ENCODE assay signal across 22 mouse cellular contexts in the genomic region with DNA sequence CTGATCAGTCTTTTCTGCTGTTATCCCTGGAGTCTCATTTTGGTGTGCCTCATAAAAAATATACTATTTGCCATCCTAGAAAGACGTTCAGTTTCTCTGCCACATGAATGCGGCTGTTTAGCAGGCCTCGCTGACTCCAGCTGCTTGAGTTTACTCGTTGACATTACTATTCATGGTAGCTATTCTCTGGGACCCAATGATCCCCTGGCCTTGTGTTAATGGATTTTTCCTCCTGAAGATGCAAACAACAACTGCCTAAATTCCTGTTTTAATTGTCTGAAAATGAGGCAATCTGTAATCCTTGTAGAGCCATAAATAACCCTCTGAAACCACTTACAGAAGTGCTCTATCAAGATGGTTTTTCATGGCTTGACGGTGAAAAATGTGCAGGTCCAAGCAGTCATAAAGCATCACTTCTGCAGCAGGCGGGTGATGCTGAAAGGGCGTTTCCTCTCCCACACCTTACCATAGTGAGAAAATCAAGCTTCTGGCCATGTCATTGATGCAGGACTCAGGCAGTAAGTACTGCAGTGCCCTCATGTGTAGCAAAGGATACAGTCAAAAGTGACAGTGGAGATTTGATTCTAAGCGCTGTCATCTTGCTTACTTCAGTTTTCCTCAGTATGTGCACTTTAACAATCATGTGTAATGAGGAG.
DNase-seq lines count a peak whose midpoint lies in the region; ATAC-seq lines count a peak whose summit lies in the region.
"Had no signal": no experiment of that assay in that cellular context is flagged by ENCODE, and none has a peak within 500 bp of the region (broad histone marks: within the 10 kb centered on the region; RNA-seq: fewer than 3 reads in every experiment).

No protein-coding gene starts in this region.

- no peak for ATAC-seq in midbrain, embryonic 14.5 days (ENCODE audit: low FRiP score, low TSS enrichment)
- peak; percentile 58; the same call in 1 of the 2 replicates for ATAC-seq in hindbrain, embryonic 16.5 days
- peak; percentile 73; the same call in 1 of the 2 replicates for ATAC-seq in neural tube, embryonic 15.5 days (ENCODE audit: low FRiP score)
- ATAC-seq: activated CD4-positive, CD25-positive, alpha-beta regulatory T cell, adult 4 months; forebrain, embryonic 16.5 days; liver, postnatal 0 days had no signal

- H3K4me3 ChIP-seq in midbrain, embryonic 14.5 days (replicated peaks; ENCODE audit: low read depth, low read length): no peak overlapping the region
- H3K4me3 ChIP-seq in midbrain, embryonic 10.5 days: no peak overlapping the region
- H3K4me3 ChIP-seq in hindbrain, embryonic 16.5 days (ENCODE audit: low read length): no peak overlapping the region
- H3K4me3 ChIP-seq in neural tube, embryonic 15.5 days (replicated peaks): no peak overlapping the region
- H3K4me3 ChIP-seq: embryonic facial prominence, embryonic 10.5 days; gastrocnemius, adult 2 months; kidney, embryonic 15.5 days; limb, embryonic 12.5 days; stomach, embryonic 15.5 days had no signal

- no peak overlapping the region for H3K9ac ChIP-seq in midbrain, embryonic 14.5 days (replicated peaks; ENCODE audit: low read length)
- no peak overlapping the region for H3K9ac ChIP-seq in hindbrain, embryonic 16.5 days (ENCODE audit: low read depth, low read length)
- no peak overlapping the region for H3K9ac ChIP-seq in neural tube, embryonic 15.5 days (replicated peaks)
- H3K9ac ChIP-seq: kidney, embryonic 15.5 days; limb, embryonic 12.5 days; liver, postnatal 0 days; stomach, embryonic 15.5 days had no signal

- no peaks in the 10 kb centered on the region for H3K27me3 ChIP-seq in midbrain, embryonic 14.5 days (ENCODE audit: control insufficient read depth, insufficient read depth, low read length)
- no peaks in the 10 kb centered on the region for H3K27me3 ChIP-seq in midbrain, embryonic 10.5 days (ENCODE audit: low read depth, poor library complexity, severe bottlenecking)
- H3K27me3 ChIP-seq in hindbrain, embryonic 16.5 days (replicated peaks; ENCODE audit: control insufficient read depth, insufficient read depth, low read length): no peaks in the 10 kb centered on the region
- H3K27me3 ChIP-seq in neural tube, embryonic 15.5 days (replicated peaks): no peaks in the 10 kb centered on the region
- H3K27me3 ChIP-seq: kidney, embryonic 15.5 days; limb, embryonic 12.5 days; stomach, embryonic 15.5 days had no signal

- no peaks in the 10 kb centered on the region for H3K9me3 ChIP-seq in midbrain, embryonic 14.5 days (ENCODE audit: control insufficient read depth, low read length)
- no peaks in the 10 kb centered on the region for H3K9me3 ChIP-seq in midbrain, embryonic 10.5 days (replicated peaks)
- no peaks in the 10 kb centered on the region for H3K9me3 ChIP-seq in hindbrain, embryonic 16.5 days (ENCODE audit: control insufficient read depth, low read length)
- H3K9me3 ChIP-seq in neural tube, embryonic 15.5 days (replicated peaks): no peaks in the 10 kb centered on the region
- H3K9me3 ChIP-seq: embryonic facial prominence, embryonic 10.5 days; kidney, embryonic 15.5 days; limb, embryonic 12.5 days; stomach, embryonic 15.5 days had no signal

- no peak overlapping the region for H3K4me2 ChIP-seq in midbrain, embryonic 14.5 days (ENCODE audit: low read length)
- H3K4me2 ChIP-seq in hindbrain, embryonic 16.5 days (ENCODE audit: low read length): no peak overlapping the region
- H3K4me2 ChIP-seq in neural tube, embryonic 15.5 days: no peak overlapping the region
- H3K4me2 ChIP-seq: kidney, embryonic 15.5 days; limb, embryonic 12.5 days; liver, embryonic 11.5 days; stomach, embryonic 15.5 days had no signal

- no peak overlapping the region for H3K27ac ChIP-seq in midbrain, embryonic 14.5 days (replicated peaks; ENCODE audit: low read depth, low read length)
- no peak overlapping the region for H3K27ac ChIP-seq in midbrain, embryonic 10.5 days (replicated peaks)
- H3K27ac ChIP-seq in hindbrain, embryonic 16.5 days (ENCODE audit: low read depth, low read length): no peak overlapping the region
- H3K27ac ChIP-seq in neural tube, embryonic 15.5 days (replicated peaks): 0 out of 2 replicates have a peak overlapping the region, but pooled peaks have one; percentile 18
- H3K27ac ChIP-seq: embryonic facial prominence, embryonic 10.5 days; gastrocnemius, adult 2 months; kidney, embryonic 15.5 days; limb, embryonic 12.5 days; stomach, embryonic 15.5 days had no signal

- H3K36me3 ChIP-seq in midbrain, embryonic 14.5 days (ENCODE audit: control insufficient read depth, insufficient read depth, low read length): no peaks in the 10 kb centered on the region
- H3K36me3 ChIP-seq in midbrain, embryonic 10.5 days: no peaks in the 10 kb centered on the region
- no peaks in the 10 kb centered on the region for H3K36me3 ChIP-seq in hindbrain, embryonic 16.5 days (ENCODE audit: control insufficient read depth, insufficient read depth, low read length)
- no peaks in the 10 kb centered on the region for H3K36me3 ChIP-seq in neural tube, embryonic 15.5 days
- H3K36me3 ChIP-seq: embryonic facial prominence, embryonic 10.5 days; kidney, embryonic 15.5 days; limb, embryonic 12.5 days; stomach, embryonic 15.5 days had no signal

- WGBS in midbrain, embryonic 14.5 days: 81% methylated on average over 8 of the region's 8 CpGs
- WGBS in midbrain, embryonic 10.5 days: 81% methylated on average over 8 of the region's 8 CpGs
- 67% methylated on average over 8 of the region's 8 CpGs for WGBS in hindbrain, embryonic 16.5 days
- 34% methylated on average over 8 of the region's 8 CpGs for WGBS in neural tube, embryonic 15.5 days

- H3K4me1 ChIP-seq in midbrain, embryonic 14.5 days (ENCODE audit: control insufficient read depth, insufficient read depth, low read length): no peaks in the 10 kb centered on the region
- H3K4me1 ChIP-seq in midbrain, embryonic 10.5 days: no peaks in the 10 kb centered on the region
- H3K4me1 ChIP-seq in hindbrain, embryonic 16.5 days (ENCODE audit: control insufficient read depth, insufficient read depth, low read depth, low read length): no peaks in the 10 kb centered on the region
- 0 out of 2 replicates have a peak, but pooled peaks cover 5% of the 10 kb centered on the region for H3K4me1 ChIP-seq in neural tube, embryonic 15.5 days
- H3K4me1 ChIP-seq: embryonic facial prominence, embryonic 10.5 days; kidney, embryonic 15.5 days; limb, embryonic 12.5 days; stomach, embryonic 15.5 days had no signal

- DNase-seq in embryo, embryonic 11 days: peak; percentile 4
- DNase-seq in embryo, embryonic 10 days (ENCODE audit: low spot score): no peak
- peak; percentile 7 for DNase-seq in midbrain, embryonic 14.5 days
- DNase-seq in midbrain, embryonic 10.5 days (ENCODE audit: low spot score): no peak
- DNase-seq in cerebellum, postnatal 36 days: no peak
- DNase-seq: adrenal gland, adult 8-10 months; cerebellum, adult 2 months; gastrocnemius, adult 2 months; kidney, adult 11 months; kidney, postnatal 36 days; layer of hippocampus, postnatal 36 days; liver, postnatal 0 days; thymus, postnatal 36 days had no signal

Comparison
In these comparisons a context has a peak if more than half of its experiments do, and no peak if none do; other contexts are left out.
1. DNase-seq: peak in embryo, embryonic 11 days (single experiment) and midbrain, embryonic 14.5 days (single experiment); none in embryo, embryonic 10 days (single experiment), midbrain, embryonic 10.5 days (single experiment) and cerebellum, postnatal 36 days (0 of 2).